Mouse (Mus musculus) activated CD4-positive, CD25-positive, alpha-beta regulatory T cell (primary cell): ENCODE measurements around the gene Olfr1385. TPM values are rescaled to one million over a fixed set of nuclear protein-coding genes. Genes with fewer than 3 reads are reported as not detected.

ENCODE experiments used
- polyA plus RNA-seq, 2 experiments: library from polyadenylated mRNA; unstranded; fragments of 100-300 nt; shearing (Covaris generic); gene quantifications; one replicate each; pipeline ENCODE4 v1.2.1; 2017

Olfr1385 gene
- polyA plus RNA-seq = under 1 TPM; 0.04 to 0.22 TPM

DNA sequence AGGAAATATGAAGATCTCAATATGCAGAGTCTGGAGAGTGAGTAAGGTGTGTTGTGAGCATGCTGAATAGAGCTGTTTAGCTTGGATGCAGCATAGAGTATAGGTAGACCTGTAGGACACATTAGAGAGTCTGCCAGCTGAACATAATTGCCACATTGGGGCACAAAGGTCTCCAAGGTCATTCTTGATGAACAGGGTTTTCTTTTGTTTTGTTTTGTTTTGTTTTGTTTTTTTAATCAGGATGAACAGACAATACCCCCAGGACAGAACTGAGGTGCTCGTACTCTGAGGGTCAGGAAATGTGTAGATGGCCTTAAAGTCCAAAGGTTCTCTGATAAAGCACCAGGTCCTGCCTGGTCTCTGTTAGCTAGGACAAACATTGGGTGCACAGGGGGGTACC lies at the start of gene Olfr1385:
Gene Olfr1385 (plus strand): TSS at position 301 of the 400 bp plus-strand sequence.

DNA sequence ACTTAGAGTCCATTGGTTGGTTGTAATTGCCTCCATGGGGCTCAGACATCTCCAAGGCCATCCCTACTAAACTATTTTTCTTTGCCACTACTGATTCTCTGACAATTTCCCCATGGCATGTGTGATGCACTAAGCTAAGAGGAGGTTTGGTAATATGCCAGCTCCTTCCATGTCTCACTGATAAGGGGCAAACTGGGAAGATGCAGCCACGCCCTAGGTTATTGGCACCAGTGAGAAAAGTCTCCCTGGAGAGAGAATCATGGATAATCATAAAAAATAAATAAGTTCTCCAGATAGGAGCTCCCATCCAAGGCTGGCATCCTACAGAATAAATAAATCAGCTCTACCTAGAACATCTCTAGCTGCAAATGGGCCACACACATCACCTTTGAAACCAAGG lies 33.8 kb upstream of the Olfr1385 start, which contains the start of gene Olfr1387:
Gene Olfr1387 (plus strand): TSS at position 301 of the 400 bp plus-strand sequence.

DNA sequence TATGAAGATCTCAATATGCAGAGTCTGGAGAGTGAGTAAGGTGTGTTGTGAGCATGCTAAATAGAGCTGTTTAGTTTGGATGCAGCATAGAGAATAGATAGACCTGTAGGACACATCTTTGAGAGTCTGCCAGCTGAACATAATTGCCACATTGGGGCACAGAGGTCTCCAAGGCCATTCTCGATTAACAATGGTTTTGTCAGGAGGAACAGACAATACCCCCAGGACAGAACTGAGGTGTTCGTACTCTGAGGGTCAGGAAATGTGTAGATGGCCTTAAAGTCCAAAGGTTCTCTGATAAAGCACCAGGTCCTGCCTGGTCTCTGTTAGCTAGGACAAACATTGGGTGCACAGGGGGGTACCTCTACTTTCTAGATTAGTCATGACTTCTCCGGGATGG lies 24.1 kb upstream of the Olfr1385 start, which contains the start of gene Olfr1386:
Gene Olfr1386 (plus strand): TSS at position 301 of the 400 bp plus-strand sequence.

GRCm38 (mm10) chr11:49519348-49519747 lies 30.5 kb downstream of the Olfr1385 start, which contains the start of gene Olfr1383:
Gene Olfr1383 (plus strand): TSS chr11:49519648.

GRCm38 (mm10) chr11:49527947-49528346 lies 39.1 kb downstream of the Olfr1385 start, which contains the start of gene Olfr1382:
Gene Olfr1382 (plus strand): TSS chr11:49528247.

GRCm38 (mm10) chr11:49543149-49543548 lies 54.3 kb downstream of the Olfr1385 start, which contains the start of gene Olfr1381:
Gene Olfr1381 (plus strand): TSS chr11:49543449.

Other genes starting within 250 kb of the Olfr1385 start
- gene Mgat1, start 244.9 kb upstream of the Olfr1385 start, polyA plus RNA-seq = 100 to 1,000 TPM in 1 of 2 experiments, 10 to 100 TPM in 1; 58.6 to 112 TPM
- not detected for gene Olfr1393, start 210.8 kb upstream of the Olfr1385 start, polyA plus RNA-seq
- gene Olfr1392, start 203.8 kb upstream of the Olfr1385 start, polyA plus RNA-seq = under 1 TPM in 1 of 2 experiments, not detected in 1; 0.05 TPM
- not detected for gene Olfr10, start 184.3 kb upstream of the Olfr1385 start, polyA plus RNA-seq
- gene Olfr1391, start 166.3 kb upstream of the Olfr1385 start, polyA plus RNA-seq = not detected
- not detected for gene Olfr1390, start 153.9 kb upstream of the Olfr1385 start, polyA plus RNA-seq
- not detected for gene Olfr1389, start 66.0 kb upstream of the Olfr1385 start, polyA plus RNA-seq
- under 1 TPM in 1 of 2 experiments, not detected in 1; 0.06 TPM for gene Olfr1388, start 52.4 kb upstream of the Olfr1385 start, polyA plus RNA-seq
- not detected for gene Olfr1387, start 33.7 kb upstream of the Olfr1385 start, polyA plus RNA-seq
- not detected for gene Olfr1386, start 24.0 kb upstream of the Olfr1385 start, polyA plus RNA-seq
- not detected for gene Olfr1384, start 17.7 kb downstream of the Olfr1385 start, polyA plus RNA-seq
- not detected for gene Olfr1383, start 30.6 kb downstream of the Olfr1385 start, polyA plus RNA-seq
- under 1 TPM in 1 of 2 experiments, not detected in 1; 0.07 TPM for gene Olfr1382, start 39.2 kb downstream of the Olfr1385 start, polyA plus RNA-seq
- not detected for gene Olfr1381, start 54.4 kb downstream of the Olfr1385 start, polyA plus RNA-seq
- gene Olfr1380, start 67.8 kb downstream of the Olfr1385 start, polyA plus RNA-seq = not detected
- gene Flt4, start 120.2 kb downstream of the Olfr1385 start, polyA plus RNA-seq = not detected
- gene Scgb3a1, start 174.5 kb downstream of the Olfr1385 start, polyA plus RNA-seq = under 1 TPM in 1 of 2 experiments, not detected in 1; 0.37 TPM
- 10 to 100 TPM; 80.1 to 90.6 TPM for gene Cnot6, start 223.7 kb downstream of the Olfr1385 start, polyA plus RNA-seq